Mouse (Mus musculus) layer of hippocampus, postnatal 36 days (tissue): Measurements from ENCODE around the gene Sox10. TPM values are rescaled to one million over a fixed set of nuclear protein-coding genes. Genes with fewer than 3 reads are reported as not detected.

ENCODE experiments used
- DNase-seq, 2 experiments: peaks; one replicate each; pipeline ENCODE4 v3.0.0; 2022
- total RNA-seq, 2 experiments: library from RNA; stranded (reverse); gene quantifications; 2 replicates each; pipeline ENCODE4 v1.2.3; 2021

Gene Sox10
- total RNA-seq, 2 experiments from 2014 or later: 28.9 to 31.6 TPM

GRCm38 (mm10) chr15:79155572-79155971 lies 9.5 kb downstream of the Sox10 start:
- no peak for DNase-seq

DNA sequence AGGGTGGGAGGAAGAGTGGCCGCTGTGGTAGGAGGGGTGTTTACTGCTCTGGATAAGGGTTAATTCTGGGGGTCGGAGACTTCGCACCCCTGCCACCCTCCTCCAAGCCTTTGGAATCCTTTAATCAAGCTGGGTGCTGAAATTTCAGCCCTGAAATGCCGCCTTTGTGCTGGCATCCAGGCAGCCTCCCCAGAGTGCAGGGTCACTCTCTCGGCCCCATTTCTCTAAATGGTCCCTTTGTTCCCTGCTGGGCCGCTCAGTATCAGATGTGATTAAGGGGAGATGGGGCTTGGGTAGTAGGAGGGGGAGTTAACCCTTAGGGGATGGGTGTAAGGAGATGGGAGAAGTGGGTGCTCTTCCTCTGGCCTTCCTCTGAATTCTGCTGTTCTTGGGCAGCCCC lies 12.3 kb downstream of the Sox10 start:
- no peak for DNase-seq

- DNase-seq: no peak
Observed at GRCm38 (mm10) chr15:79151881-79152280, 13.2 kb downstream of the Sox10 start.

DNA sequence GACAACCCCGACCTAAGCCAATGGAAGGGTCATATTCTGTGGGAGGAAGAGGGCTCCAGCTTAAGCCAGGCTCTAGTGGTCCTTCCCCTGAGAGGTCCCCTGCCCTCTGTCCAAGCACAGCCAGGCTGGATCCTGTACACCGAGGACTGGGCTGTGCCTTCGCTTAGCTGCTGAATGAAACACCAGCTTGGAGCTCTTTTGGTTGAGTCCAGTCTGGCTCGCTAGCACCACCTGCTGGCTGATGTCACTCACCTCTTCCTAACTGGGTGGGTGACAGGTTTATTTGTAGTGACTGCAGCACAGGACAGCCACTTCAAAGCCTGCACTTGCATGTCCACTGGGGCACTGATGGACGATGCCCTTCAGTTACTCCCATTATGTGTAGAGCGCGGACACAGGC lies 16.5 kb downstream of the Sox10 start:
- peak; percentile 70 to 77 for DNase-seq

DNA sequence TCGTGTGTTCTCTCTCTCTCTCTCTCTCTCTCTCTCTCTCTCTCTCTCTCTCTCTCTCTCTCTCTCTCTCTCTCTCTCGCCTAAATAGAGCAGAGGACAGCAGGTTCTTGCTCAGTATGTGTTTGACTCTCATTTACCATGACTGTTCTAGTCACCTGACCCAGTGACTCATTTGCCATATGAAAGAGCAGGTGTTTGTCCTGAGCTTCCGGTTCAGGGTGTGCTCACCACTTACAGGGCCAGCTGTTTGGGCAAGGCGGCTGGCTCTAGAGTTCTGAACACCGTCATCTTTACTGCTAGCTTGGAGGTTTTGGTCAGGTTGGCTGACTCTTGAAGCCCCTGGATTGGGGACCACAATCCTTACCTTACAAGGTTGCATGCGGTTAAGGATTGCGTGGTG lies 19.5 kb downstream of the Sox10 start:
- no peak for DNase-seq

DNA sequence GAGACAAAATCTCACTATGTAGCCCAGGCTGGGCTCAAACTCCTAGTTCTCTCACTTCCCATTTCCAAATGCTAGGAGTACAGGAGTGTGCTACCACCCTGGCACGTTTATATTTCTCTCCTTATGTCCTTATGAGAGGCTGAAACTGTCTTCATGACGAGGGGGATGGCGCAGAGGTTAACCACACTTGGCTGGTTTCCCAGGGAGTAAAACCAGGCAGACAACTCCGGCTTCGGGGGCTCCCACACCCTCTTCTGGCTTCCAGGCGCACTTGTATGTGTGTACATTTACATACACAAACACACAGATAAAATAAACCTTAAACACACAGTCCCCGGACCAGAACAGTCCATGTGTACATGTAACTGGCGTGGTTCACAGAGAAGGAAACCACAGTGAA lies 21.0 kb downstream of the Sox10 start:
- DNase-seq: no peak

GRCm38 (mm10) chr15:79143316-79143715 lies 21.7 kb downstream of the Sox10 start:
- no peak for DNase-seq

GRCm38 (mm10) chr15:79141566-79141917 lies 23.5 kb downstream of the Sox10 start:
- no peak for DNase-seq

GRCm38 (mm10) chr15:79140866-79141565 lies 24.0 kb downstream of the Sox10 start, which contains the start of the genes Polr2f and 1700088E04Rik:
Polr2f (plus strand) TSS chr15:79141009.
1700088E04Rik (minus strand) TSS chr15:79141253.
- peak; percentile 94 to 95 for DNase-seq

GRCm38 (mm10) chr15:79139640-79140039 lies 25.4 kb downstream of the Sox10 start:
- DNase-seq: no peak

DNA sequence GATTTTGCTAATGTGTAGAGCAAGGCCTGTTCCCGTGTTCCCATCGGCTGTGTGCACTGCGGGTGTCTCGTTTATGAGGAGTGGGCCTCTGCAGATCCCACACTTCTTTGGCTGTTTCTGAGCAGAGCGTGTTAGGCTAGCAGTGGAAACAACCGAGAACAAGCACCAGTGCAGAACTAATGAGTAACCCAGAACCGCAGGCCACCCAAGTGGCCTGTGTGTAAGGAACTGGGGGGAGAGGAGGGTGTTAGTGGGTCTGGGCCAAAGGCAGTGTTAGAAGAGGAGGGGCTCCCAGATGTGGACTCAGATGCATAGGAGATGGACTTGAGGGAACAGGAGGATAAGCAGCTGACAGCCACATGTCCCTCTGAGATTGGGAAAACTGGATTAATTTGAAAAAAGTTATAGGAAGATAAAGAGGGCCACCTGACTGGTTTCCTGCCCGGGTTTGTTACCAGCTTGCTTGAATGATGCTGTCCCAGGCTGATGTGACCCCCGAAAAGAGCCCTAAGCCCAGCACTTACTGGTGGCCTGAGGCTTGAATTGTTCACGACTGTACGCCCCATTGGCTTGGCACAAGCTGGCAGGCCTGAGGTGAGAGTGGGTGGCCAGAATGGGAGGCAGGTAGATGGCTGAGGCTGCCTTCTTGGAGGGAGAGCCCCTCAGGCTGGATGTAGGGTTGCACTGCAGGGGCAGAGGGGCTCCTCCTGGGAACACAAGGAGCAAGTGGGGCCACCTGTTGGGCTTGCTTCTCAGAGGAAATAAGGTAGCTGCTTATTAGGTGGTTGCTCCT lies 29.1 kb downstream of the Sox10 start:
- no peak for DNase-seq

DNA sequence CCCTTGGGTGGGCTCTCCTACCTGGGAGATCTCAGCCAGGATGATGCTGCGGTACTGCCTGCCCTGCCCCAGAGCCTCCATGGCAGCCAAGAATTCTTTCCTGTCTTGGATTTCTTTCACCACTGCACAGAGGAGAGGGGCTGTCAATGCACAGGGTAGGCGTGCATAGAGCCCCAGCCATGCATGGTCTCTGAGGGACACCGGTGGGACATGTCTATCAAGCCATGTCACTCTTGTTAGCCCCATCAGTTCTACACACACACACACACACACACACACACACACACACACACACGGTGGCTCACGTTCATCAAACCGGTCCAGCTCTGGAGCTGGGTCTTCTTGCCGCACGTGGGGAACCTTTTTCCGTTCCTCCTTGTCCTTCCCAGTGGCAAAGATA lies 29.7 kb downstream of the Sox10 start:
- DNase-seq: no peak

DNA sequence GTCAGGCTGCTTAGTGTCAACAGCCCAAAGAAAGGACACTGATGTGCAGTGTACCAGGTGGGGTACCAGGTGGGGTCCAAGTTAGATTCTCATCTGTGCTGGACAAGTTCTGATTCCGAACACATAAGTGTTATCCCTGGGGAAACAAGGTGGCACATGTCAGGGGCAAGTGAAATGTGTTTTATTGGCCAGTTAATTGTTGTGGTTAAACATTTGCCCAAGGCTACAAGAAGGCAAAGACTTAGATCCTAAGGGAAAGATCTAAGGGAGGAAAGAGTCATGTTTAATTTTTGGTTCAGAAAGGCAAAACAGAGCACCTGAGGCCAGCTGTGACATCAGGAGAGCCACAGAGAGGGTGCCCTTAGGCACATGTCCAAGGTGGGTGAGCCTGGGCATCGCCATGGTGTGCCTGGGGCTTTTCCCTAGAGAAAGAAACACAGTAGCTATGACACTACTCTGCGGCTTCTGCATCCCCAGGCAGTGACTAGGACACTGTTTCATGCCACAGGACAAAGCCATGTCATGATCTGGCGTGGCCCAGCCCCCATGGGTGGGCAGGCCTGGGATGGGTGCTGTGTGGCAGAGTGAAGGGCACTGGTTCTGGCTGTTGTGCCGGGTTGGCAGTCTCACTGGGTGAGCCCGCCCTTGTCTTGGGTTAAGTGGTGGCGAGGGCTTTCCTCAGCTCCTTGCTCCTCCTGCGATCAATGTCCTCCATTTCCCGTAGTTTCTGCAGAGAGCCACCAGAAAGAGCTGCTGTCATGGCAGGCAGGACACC lies 30.4 kb downstream of the Sox10 start:
- DNase-seq: no peak

GRCm38 (mm10) chr15:79133191-79133661 lies 31.8 kb downstream of the Sox10 start:
- no peak for DNase-seq

DNA sequence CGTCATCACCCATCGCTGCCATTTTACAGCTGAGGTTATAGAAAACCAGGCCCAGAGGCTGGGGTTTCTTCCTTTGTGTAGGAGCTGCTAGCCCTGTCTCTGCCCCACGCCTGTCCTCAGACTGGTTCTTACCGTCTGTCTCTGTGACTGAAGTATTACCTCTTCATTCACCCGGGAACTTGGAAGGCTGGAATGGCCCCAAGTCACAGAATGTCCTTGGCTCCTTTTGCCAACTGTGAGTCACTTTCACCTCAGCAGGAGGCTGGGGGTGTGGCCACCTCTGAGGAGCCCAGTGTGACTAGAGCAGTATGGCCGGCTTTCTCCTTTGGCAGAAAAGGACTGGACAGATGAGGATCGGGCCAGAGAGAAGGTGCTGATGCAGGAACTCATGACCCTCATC lies 33.6 kb downstream of the Sox10 start:
- DNase-seq: no peak

DNA sequence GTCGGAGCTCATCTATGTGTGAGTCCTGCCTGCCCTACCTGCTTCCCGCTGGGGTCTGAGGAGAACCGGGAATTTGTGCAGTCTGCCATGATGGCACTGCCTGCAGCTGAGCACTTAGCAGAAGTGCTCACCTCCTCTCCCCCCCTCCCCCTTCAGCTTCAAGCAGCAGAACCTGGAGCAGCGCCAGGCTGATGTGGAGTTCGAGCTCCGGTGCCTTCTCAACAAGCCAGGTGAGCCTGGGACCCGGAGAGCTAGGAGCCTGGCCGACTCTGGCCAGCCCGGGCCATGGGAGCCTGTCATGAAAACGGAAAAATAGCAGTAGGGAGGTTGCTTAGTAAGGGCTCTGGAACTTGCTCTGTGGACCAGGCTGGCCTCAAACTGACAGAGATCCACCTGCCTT lies 34.3 kb downstream of the Sox10 start:
- no peak for DNase-seq

DNA sequence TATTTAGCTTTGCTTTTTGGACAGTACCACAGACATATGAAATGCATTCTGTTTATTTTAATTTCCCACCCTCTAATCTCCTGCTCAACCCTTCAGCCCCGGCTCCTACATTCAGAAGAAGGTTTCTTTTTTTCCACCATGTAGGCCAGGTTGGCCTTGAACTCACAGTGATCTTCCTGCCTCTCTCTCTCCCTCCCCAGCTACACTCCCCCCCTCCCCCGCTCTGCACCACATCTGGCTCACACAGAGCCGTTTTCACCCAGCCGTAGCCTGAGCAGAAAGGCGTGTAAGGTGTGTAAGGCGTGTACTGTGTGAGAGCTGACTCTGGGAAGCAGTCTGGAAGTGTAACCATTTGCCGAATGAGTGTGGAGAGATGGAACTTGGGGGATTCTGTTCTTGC lies 35.7 kb downstream of the Sox10 start:
- DNase-seq: no peak

- no peak for DNase-seq
Observed at GRCm38 (mm10) chr15:79128208-79128607, 36.8 kb downstream of the Sox10 start.

DNA sequence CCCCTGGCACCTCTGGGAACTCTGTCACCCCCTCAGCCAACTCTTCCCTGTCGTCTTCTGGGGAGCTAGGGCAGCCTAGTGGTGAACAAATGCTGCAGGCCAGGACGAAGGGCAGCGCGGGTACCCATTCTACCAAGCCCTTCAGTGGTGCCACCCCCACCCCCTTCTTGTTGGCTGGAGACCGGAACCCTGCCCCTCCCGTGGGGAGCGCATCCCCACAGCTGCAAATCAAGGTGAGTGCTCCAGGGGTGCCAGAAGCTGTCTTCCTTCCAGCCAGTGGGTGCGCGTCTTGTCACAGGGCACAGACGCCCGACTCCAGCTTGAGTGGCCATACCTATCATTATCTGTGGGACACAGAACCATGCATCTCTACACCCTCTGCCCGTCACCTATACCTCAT lies 37.9 kb downstream of the Sox10 start:
- no peak for DNase-seq

GRCm38 (mm10) chr15:79126217-79126932 lies 38.7 kb downstream of the Sox10 start:
- DNase-seq: peak in 1 of 2 experiments; percentile 38

GRCm38 (mm10) chr15:79124331-79124875 lies 40.6 kb downstream of the Sox10 start:
- no peak for DNase-seq

- no peak for DNase-seq
Observed at GRCm38 (mm10) chr15:79123751-79124150, 41.3 kb downstream of the Sox10 start.
